Mouse (Mus musculus): ENCODE measurements around the gene Ubr2. TPM values are rescaled to one million over a fixed set of nuclear protein-coding genes. Genes with fewer than 3 reads are reported as not detected.

The Ubr2 gene
- polyA plus RNA-seq, 1 experiment: 39.3 TPM

DNA sequence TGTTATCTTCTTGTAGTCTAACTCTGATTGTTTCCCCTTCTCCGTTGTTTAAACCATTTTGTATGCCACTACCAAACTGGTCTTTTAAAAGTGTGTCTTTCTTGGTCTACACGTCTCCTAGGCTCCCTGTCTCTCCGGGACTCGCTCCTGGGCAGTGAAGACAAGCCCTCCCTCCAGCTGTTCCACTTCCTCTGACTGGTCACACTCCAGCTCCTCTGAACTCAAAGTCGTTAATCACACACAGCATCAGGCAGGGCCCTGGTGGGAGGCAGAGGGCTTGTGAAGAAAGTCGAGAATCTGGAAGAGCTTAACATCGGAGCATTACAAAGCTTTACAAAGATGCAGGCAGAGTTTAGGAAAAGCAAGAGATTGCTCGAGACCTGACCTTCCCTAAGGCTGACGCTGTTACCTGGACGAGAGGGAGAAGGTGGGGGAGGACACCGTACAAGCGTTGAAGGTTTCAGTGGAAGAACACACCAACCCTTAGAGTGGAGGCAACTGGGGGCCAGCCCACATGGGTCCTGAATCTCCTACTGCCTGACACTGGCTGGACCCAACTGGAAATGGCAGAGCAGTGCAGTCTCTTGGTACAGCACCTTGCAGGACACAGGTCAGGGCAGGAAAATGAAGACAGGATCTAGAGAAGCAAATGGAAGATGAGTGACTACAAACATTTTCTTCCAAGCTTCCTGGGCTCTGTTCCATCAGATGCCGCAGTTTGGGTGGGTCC is 113.0 kb downstream of the Ubr2 start:
- Histone ChIP-seq H3K27ac (ENCODE audit: insufficient read depth, low read length) (no peak overlapping the region), H3K36me3 (ENCODE audit: control insufficient read depth, insufficient read depth, low read length, poor library complexity, severe bottlenecking) (no peaks in the 10 kb centered on the region), H3K9me3 (replicated peaks; ENCODE audit: control insufficient read depth, insufficient read depth, low read length, poor library complexity, severe bottlenecking) (no peaks in the 10 kb centered on the region), H3K27me3 (ENCODE audit: control insufficient read depth, insufficient read depth, low read length, poor library complexity, severe bottlenecking) (no peaks in the 10 kb centered on the region), H3K9ac (ENCODE audit: low read depth, poor library complexity, severe bottlenecking) (no peak overlapping the region), H3K4me3 (ENCODE audit: low read depth, low read length) (no peak overlapping the region), H3K4me1 (ENCODE audit: control insufficient read depth, insufficient read depth, low read length) (peaks cover 2% of the 10 kb centered on the region)
- TF ChIP-seq EP300 (IDR thresholded peaks at IDR 0.05; ENCODE audit: insufficient read depth, low read depth, low read length) (no peak), CTCF (IDR thresholded peaks at IDR 0.05; ENCODE audit: low read depth, low read length) (no peak), POLR2A (IDR thresholded peaks at IDR 0.05; ENCODE audit: insufficient read depth, low read length) (no peak)

GRCm38 (mm10) chr17:46895426-46895825 is 114.9 kb downstream of the Ubr2 start:
- H3K4me1 ChIP-seq (ENCODE audit: control insufficient read depth, insufficient read depth, low read length): peaks cover 2% of the 10 kb centered on the region
- no peaks in the 10 kb centered on the region for H3K36me3 ChIP-seq (ENCODE audit: control insufficient read depth, insufficient read depth, low read length, poor library complexity, severe bottlenecking)
- TF ChIP-seq POLR2A (IDR thresholded peaks at IDR 0.05; ENCODE audit: insufficient read depth, low read length) (no peak), CTCF (IDR thresholded peaks at IDR 0.05; ENCODE audit: low read depth, low read length) (no peak), EP300 (IDR thresholded peaks at IDR 0.05; ENCODE audit: insufficient read depth, low read depth, low read length) (no peak)
- H3K9ac ChIP-seq (ENCODE audit: low read depth, poor library complexity, severe bottlenecking): no peak overlapping the region
- H3K4me3 ChIP-seq (ENCODE audit: low read depth, low read length): no peak overlapping the region
- H3K27me3 ChIP-seq (ENCODE audit: control insufficient read depth, insufficient read depth, low read length, poor library complexity, severe bottlenecking): no peaks in the 10 kb centered on the region
- H3K27ac ChIP-seq (ENCODE audit: insufficient read depth, low read length): no peak overlapping the region
- H3K9me3 ChIP-seq (replicated peaks; ENCODE audit: control insufficient read depth, insufficient read depth, low read length, poor library complexity, severe bottlenecking): no peaks in the 10 kb centered on the region

DNA sequence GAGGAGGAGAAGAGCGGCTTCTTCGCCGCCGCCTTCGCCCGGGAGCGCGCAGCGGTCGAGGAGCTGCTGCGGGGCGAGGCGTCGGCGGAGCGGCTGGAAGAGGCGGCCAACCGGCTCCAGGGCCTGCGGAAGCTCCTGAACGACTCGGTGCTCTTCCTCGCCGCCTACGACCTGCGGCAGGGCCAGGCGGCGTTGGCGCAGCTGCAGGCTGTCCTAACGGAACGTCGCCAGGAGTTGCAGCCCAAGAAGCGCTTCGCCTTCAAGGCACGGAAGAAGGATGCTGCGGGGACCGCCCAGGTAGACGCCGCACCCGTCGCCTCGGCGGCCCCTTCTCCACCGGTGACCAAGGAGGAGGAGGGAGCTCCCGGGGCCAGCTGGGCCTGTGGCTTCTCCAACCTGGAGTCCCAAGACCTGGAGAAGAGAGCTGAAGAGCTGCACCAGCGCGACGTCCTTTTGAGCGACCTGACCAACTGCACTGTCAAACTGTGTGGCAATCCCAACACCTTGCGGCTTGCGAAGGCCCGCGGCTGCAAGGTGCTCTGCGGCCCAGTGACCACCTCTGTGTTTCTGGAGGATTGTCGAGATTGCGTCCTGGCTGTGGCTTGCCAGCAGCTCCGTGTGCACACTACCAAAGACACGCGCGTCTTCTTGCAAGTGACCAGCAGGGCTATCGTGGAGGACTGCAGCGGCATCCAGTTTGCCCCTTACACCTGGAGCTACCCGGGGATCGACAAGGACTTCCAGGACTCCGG is 119.3 kb downstream of the Ubr2 start:
- TF ChIP-seq POLR2A (IDR thresholded peaks at IDR 0.05; ENCODE audit: insufficient read depth, low read length) (no peak), EP300 (IDR thresholded peaks at IDR 0.05; ENCODE audit: insufficient read depth, low read depth, low read length) (no peak), CTCF (IDR thresholded peaks at IDR 0.05; ENCODE audit: low read depth, low read length) (no peak)

GRCm38 (mm10) chr17:46890116-46890815 is 120.1 kb downstream of the Ubr2 start, which contains the start of gene Tbcc:
Gene Tbcc (plus strand): TSS chr17:46890684.
- TF ChIP-seq POLR2A (IDR thresholded peaks at IDR 0.05; ENCODE audit: insufficient read depth, low read length) (peak; percentile 89), CTCF (IDR thresholded peaks at IDR 0.05; ENCODE audit: low read depth, low read length) (no peak), EP300 (IDR thresholded peaks at IDR 0.05; ENCODE audit: insufficient read depth, low read depth, low read length) (0 out of 2 replicates have a peak, but pooled peaks have one; percentile 11)
- H3K27ac ChIP-seq (ENCODE audit: insufficient read depth, low read length): peak within 1 kb of the TSS; percentile 78
- H3K9ac ChIP-seq (ENCODE audit: low read depth, poor library complexity, severe bottlenecking): peak within 1 kb of the TSS; percentile 84
- H3K9me3 ChIP-seq (replicated peaks; ENCODE audit: control insufficient read depth, insufficient read depth, low read length, poor library complexity, severe bottlenecking): no peaks in the 10 kb centered on the region
- peaks cover 4% of the 10 kb centered on the region for H3K4me1 ChIP-seq (ENCODE audit: control insufficient read depth, insufficient read depth, low read length)
- H3K4me3 ChIP-seq (ENCODE audit: low read depth, low read length): peak within 1 kb of the TSS; percentile 95
- H3K27me3 ChIP-seq (ENCODE audit: control insufficient read depth, insufficient read depth, low read length, poor library complexity, severe bottlenecking): no peaks in the 10 kb centered on the region
- H3K36me3 ChIP-seq (ENCODE audit: control insufficient read depth, insufficient read depth, low read length, poor library complexity, severe bottlenecking): no peaks in the 10 kb centered on the region

More for the DNA sequence above, 119.3 kb downstream of the Ubr2 start:
- Histone ChIP-seq H3K27me3 (ENCODE audit: control insufficient read depth, insufficient read depth, low read length, poor library complexity, severe bottlenecking) (no peaks in the 10 kb centered on the region), H3K9ac (ENCODE audit: low read depth, poor library complexity, severe bottlenecking) (peak overlapping the region; percentile 76), H3K27ac (ENCODE audit: insufficient read depth, low read length) (no peak overlapping the region), H3K36me3 (ENCODE audit: control insufficient read depth, insufficient read depth, low read length, poor library complexity, severe bottlenecking) (no peaks in the 10 kb centered on the region), H3K4me1 (ENCODE audit: control insufficient read depth, insufficient read depth, low read length) (peaks cover 2% of the 10 kb centered on the region), H3K4me3 (ENCODE audit: low read depth, low read length) (peak overlapping the region; percentile 92), H3K9me3 (replicated peaks; ENCODE audit: control insufficient read depth, insufficient read depth, low read length, poor library complexity, severe bottlenecking) (no peaks in the 10 kb centered on the region)

DNA sequence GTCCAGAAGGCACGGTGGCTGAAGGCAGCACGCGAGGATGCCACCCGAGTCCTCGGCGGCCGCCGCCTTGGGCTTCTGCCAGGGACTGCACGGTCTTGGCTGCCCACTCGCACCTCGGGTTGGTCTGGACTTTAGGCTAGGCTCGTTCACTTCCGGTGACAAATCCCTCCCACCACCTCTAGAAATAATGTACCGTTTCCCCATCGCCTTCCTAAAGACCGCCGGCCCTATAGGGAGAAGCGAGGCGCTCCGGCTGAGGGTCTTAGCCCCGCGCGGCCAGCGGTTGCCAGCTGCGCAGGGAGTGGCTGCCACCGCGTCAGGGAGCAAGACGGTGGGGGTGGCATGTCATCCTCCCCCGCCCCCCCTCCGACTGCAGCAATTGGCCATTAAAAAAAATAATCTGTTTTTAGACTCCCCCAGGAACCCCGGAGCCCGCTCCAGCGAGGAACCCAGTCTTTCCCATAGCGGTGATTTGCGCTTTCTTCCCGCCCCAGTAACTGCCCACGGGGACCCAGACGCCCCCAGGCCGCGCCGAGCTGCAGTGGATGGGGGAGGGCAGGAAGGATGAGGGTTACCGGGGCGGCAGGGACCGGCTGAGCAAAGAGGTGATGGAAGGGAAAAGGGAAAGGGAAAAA is 120.8 kb downstream of the Ubr2 start:
- Histone ChIP-seq H3K4me3 (ENCODE audit: low read depth, low read length) (peak overlapping the region; percentile 95), H3K36me3 (ENCODE audit: control insufficient read depth, insufficient read depth, low read length, poor library complexity, severe bottlenecking) (no peaks in the 10 kb centered on the region), H3K4me1 (ENCODE audit: control insufficient read depth, insufficient read depth, low read length) (peaks cover 4% of the 10 kb centered on the region), H3K9me3 (replicated peaks; ENCODE audit: control insufficient read depth, insufficient read depth, low read length, poor library complexity, severe bottlenecking) (no peaks in the 10 kb centered on the region), H3K27me3 (ENCODE audit: control insufficient read depth, insufficient read depth, low read length, poor library complexity, severe bottlenecking) (no peaks in the 10 kb centered on the region), H3K9ac (ENCODE audit: low read depth, poor library complexity, severe bottlenecking) (peak overlapping the region; percentile 84), H3K27ac (ENCODE audit: insufficient read depth, low read length) (peak overlapping the region; percentile 78)
- TF ChIP-seq POLR2A (IDR thresholded peaks at IDR 0.05; ENCODE audit: insufficient read depth, low read length) (no peak), EP300 (IDR thresholded peaks at IDR 0.05; ENCODE audit: insufficient read depth, low read depth, low read length) (no peak), CTCF (IDR thresholded peaks at IDR 0.05; ENCODE audit: low read depth, low read length) (no peak)
